Mouse (Mus musculus): ENCODE data around the gene Ccdc88b. TPM values are rescaled to one million over a fixed set of nuclear protein-coding genes. Genes with fewer than 3 reads are reported as not detected.

Gene Ccdc88b
- polyA plus RNA-seq, 2 experiments, result 1.1 to 2.3 TPM

GRCm38 (mm10) chr19:6825384-6825783, 32.6 kb downstream of the Ccdc88b start:
- H3K27me3 ChIP-seq (ENCODE audit: control insufficient read depth, insufficient read depth, low read length), result peaks cover 15% of the 10 kb centered on the region

GRCm38 (mm10) chr19:6820538-6821195, 37.3 kb downstream of the Ccdc88b start:
- no peaks in the 10 kb centered on the region for H3K27me3 ChIP-seq (ENCODE audit: control insufficient read depth, insufficient read depth, low read length)
- peaks cover 0 to 5% of the 10 kb centered on the region in 2 experiments; a peak in 1 of 4 replicates for H3K4me1 ChIP-seq (replicated peaks; ENCODE audit: control insufficient read depth in 2 of 2, insufficient read depth in 2 of 2, low read length in 1 of 2)
- no peak for DNase-seq (ENCODE audit: low read depth in 3 of 3, low spot score in 3 of 3)
- H3K9ac ChIP-seq (replicated peaks), result no peak overlapping the region
- WGBS (ENCODE audit: insufficient replicate concordance), result 69% methylated on average over 13 of the region's 13 CpGs
- no peak overlapping the region for H3K27ac ChIP-seq
- TF ChIP-seq CTCF (IDR thresholded peaks at IDR 0.05; ENCODE audit: low read depth), result no peak
- no peak for TF ChIP-seq EP300 (IDR thresholded peaks at IDR 0.05; ENCODE audit: low read depth)
- no peaks in the 10 kb centered on the region for H3K9me3 ChIP-seq (ENCODE audit: control insufficient read depth, low read length)
- ATAC-seq (ENCODE audit: insufficient read depth), result no peak
- H3K36me3 ChIP-seq (replicated peaks; ENCODE audit: control insufficient read depth, insufficient read depth, low read depth), result no peaks in the 10 kb centered on the region
- no peak overlapping the region for H3K4me3 ChIP-seq (ENCODE audit: insufficient read depth in 1 of 2, low read depth in 2 of 2, low read length in 2 of 2)
- no peak overlapping the region for H3K4me2 ChIP-seq (ENCODE audit: low read depth)

More at GRCm38 (mm10) chr19:6825384-6825783, 32.6 kb downstream of the Ccdc88b start:
- H3K27ac ChIP-seq, result no peak overlapping the region
- H3K9ac ChIP-seq (replicated peaks), result no peak overlapping the region
- TF ChIP-seq CTCF (IDR thresholded peaks at IDR 0.05; ENCODE audit: low read depth), result no peak
- TF ChIP-seq EP300 (IDR thresholded peaks at IDR 0.05; ENCODE audit: low read depth), result no peak
- no peaks in the 10 kb centered on the region for H3K9me3 ChIP-seq (ENCODE audit: control insufficient read depth, low read length)
- DNase-seq (ENCODE audit: low read depth in 3 of 3, low spot score in 3 of 3) (no peak), ATAC-seq (ENCODE audit: insufficient read depth) (no peak)
- WGBS (ENCODE audit: insufficient replicate concordance), result 64% methylated on average over 6 of the region's 6 CpGs
- H3K4me3 ChIP-seq (ENCODE audit: insufficient read depth in 1 of 2, low read depth in 2 of 2, low read length in 2 of 2), result no peak overlapping the region
- H3K4me2 ChIP-seq (ENCODE audit: low read depth), result no peak overlapping the region
- no peaks in the 10 kb centered on the region for H3K4me1 ChIP-seq (replicated peaks; ENCODE audit: control insufficient read depth in 2 of 2, insufficient read depth in 2 of 2, low read length in 1 of 2)
- H3K36me3 ChIP-seq (replicated peaks; ENCODE audit: control insufficient read depth, insufficient read depth, low read depth), result no peaks in the 10 kb centered on the region

GRCm38 (mm10) chr19:6819143-6819827, 38.7 kb downstream of the Ccdc88b start:
- no peak overlapping the region for H3K27ac ChIP-seq
- no peak overlapping the region for H3K9ac ChIP-seq (replicated peaks)
- DNase-seq (ENCODE audit: low read depth in 3 of 3, low spot score in 3 of 3), result no peak
- no peaks in the 10 kb centered on the region for H3K9me3 ChIP-seq (ENCODE audit: control insufficient read depth, low read length)
- H3K27me3 ChIP-seq (ENCODE audit: control insufficient read depth, insufficient read depth, low read length), result no peaks in the 10 kb centered on the region
- H3K4me3 ChIP-seq (ENCODE audit: insufficient read depth in 1 of 2, low read depth in 2 of 2, low read length in 2 of 2), result no peak overlapping the region
- ATAC-seq (ENCODE audit: insufficient read depth), result no peak
- H3K4me1 ChIP-seq (replicated peaks; ENCODE audit: control insufficient read depth in 2 of 2, insufficient read depth in 2 of 2, low read length in 1 of 2), result peaks cover 0 to 5% of the 10 kb centered on the region in 2 experiments; a peak in 1 of 4 replicates
- no peak overlapping the region for H3K4me2 ChIP-seq (ENCODE audit: low read depth)
- TF ChIP-seq EP300 (IDR thresholded peaks at IDR 0.05; ENCODE audit: low read depth), result no peak
- no peak for TF ChIP-seq CTCF (IDR thresholded peaks at IDR 0.05; ENCODE audit: low read depth)
- WGBS (ENCODE audit: insufficient replicate concordance), result 35% methylated on average over 10 of the region's 10 CpGs
- no peaks in the 10 kb centered on the region for H3K36me3 ChIP-seq (replicated peaks; ENCODE audit: control insufficient read depth, insufficient read depth, low read depth)

GRCm38 (mm10) chr19:6814958-6815357, 43.1 kb downstream of the Ccdc88b start:
- Histone ChIP-seq H3K9me3 (ENCODE audit: control insufficient read depth, low read length) (no peaks in the 10 kb centered on the region), H3K9ac (replicated peaks) (no peak overlapping the region), H3K4me1 (replicated peaks; ENCODE audit: control insufficient read depth in 2 of 2, insufficient read depth in 2 of 2, low read length in 1 of 2) (peaks cover 0 to 5% of the 10 kb centered on the region in 2 experiments; a peak in 1 of 4 replicates), H3K27me3 (ENCODE audit: control insufficient read depth, insufficient read depth, low read length) (no peaks in the 10 kb centered on the region), H3K4me3 (ENCODE audit: insufficient read depth in 1 of 2, low read depth in 2 of 2, low read length in 2 of 2) (no peak overlapping the region), H3K36me3 (replicated peaks; ENCODE audit: control insufficient read depth, insufficient read depth, low read depth) (no peaks in the 10 kb centered on the region), H3K27ac (no peak overlapping the region), H3K4me2 (ENCODE audit: low read depth) (no peak overlapping the region)
- TF ChIP-seq CTCF (IDR thresholded peaks at IDR 0.05; ENCODE audit: low read depth), result no peak
- TF ChIP-seq EP300 (IDR thresholded peaks at IDR 0.05; ENCODE audit: low read depth), result no peak
- ATAC-seq (ENCODE audit: insufficient read depth) (no peak), DNase-seq (ENCODE audit: low read depth in 3 of 3, low spot score in 3 of 3) (no peak)
- 65% methylated on average over 3 of the region's 3 CpGs for WGBS (ENCODE audit: insufficient replicate concordance)

- no peaks in the 10 kb centered on the region for H3K9me3 ChIP-seq (ENCODE audit: control insufficient read depth, low read length)
- H3K27me3 ChIP-seq (ENCODE audit: control insufficient read depth, insufficient read depth, low read length), result no peaks in the 10 kb centered on the region
- no peak overlapping the region for H3K9ac ChIP-seq (replicated peaks)
- WGBS (ENCODE audit: insufficient replicate concordance), result 58% methylated on average over 4 of the region's 4 CpGs
- DNase-seq (ENCODE audit: low read depth in 3 of 3, low spot score in 3 of 3) (no peak), ATAC-seq (ENCODE audit: insufficient read depth) (no peak)
- H3K4me3 ChIP-seq (ENCODE audit: insufficient read depth in 1 of 2, low read depth in 2 of 2, low read length in 2 of 2), result no peak overlapping the region
- TF ChIP-seq CTCF (IDR thresholded peaks at IDR 0.05; ENCODE audit: low read depth) (no peak), EP300 (IDR thresholded peaks at IDR 0.05; ENCODE audit: low read depth) (no peak)
- no peak overlapping the region for H3K4me2 ChIP-seq (ENCODE audit: low read depth)
- H3K4me1 ChIP-seq (replicated peaks; ENCODE audit: control insufficient read depth in 2 of 2, insufficient read depth in 2 of 2, low read length in 1 of 2), result peaks cover 0 to 5% of the 10 kb centered on the region in 2 experiments; a peak in 1 of 4 replicates
- no peak overlapping the region for H3K27ac ChIP-seq
- no peaks in the 10 kb centered on the region for H3K36me3 ChIP-seq (replicated peaks; ENCODE audit: control insufficient read depth, insufficient read depth, low read depth)
Observed at GRCm38 (mm10) chr19:6814366-6814765, 43.6 kb downstream of the Ccdc88b start.

Small RNAs within 50 kb of the gene (microRNA-seq; reads per million reads assigned to microRNA genes)
- gene Mir5046, result not detected

Other genes starting within 250 kb of the Ccdc88b start
- 3.0 and 3.1 TPM in 2 replicates for gene Rps6ka4, start 17.6 kb downstream of the Ccdc88b start, polyA plus RNA-seq (2012; rRNA removed)
- 4.3 and 5.4 TPM in 2 replicates for gene Rps6ka4, start 17.6 kb downstream of the Ccdc88b start, polyA plus RNA-seq (2014; fragmentation: Nextera tagmentation; extraction: Ambion mirVana)
- 65.7 and 69.4 TPM in 2 replicates for gene Trmt112, start 51.5 kb upstream of the Ccdc88b start, polyA plus RNA-seq (2012; rRNA removed)
- gene Trmt112, start 51.5 kb upstream of the Ccdc88b start, polyA plus RNA-seq (2014; fragmentation: Nextera tagmentation; extraction: Ambion mirVana), result 75.2 and 77.4 TPM in 2 replicates
- 41.8 and 54.9 TPM in 2 replicates for gene Prdx5, start 51.9 kb upstream of the Ccdc88b start, polyA plus RNA-seq (2012; rRNA removed)
- 78.7 and 87.2 TPM in 2 replicates for gene Prdx5, start 51.9 kb upstream of the Ccdc88b start, polyA plus RNA-seq (2014; fragmentation: Nextera tagmentation; extraction: Ambion mirVana)
- 6.2 and 6.6 TPM in 2 replicates for gene Esrra, start 63.6 kb upstream of the Ccdc88b start, polyA plus RNA-seq (2012; rRNA removed)
- gene Esrra, start 63.6 kb upstream of the Ccdc88b start, polyA plus RNA-seq (2014; fragmentation: Nextera tagmentation; extraction: Ambion mirVana), result 1.6 and 2.2 TPM in 2 replicates
- 0.13 and 0.16 TPM in 2 replicates for gene Catsperz, start 67.2 kb upstream of the Ccdc88b start, polyA plus RNA-seq (2012; rRNA removed)
- gene Catsperz, start 67.2 kb upstream of the Ccdc88b start, polyA plus RNA-seq (2014; fragmentation: Nextera tagmentation; extraction: Ambion mirVana), result 0.28 and 0.37 TPM in 2 replicates
- gene Kcnk4, start 76.3 kb upstream of the Ccdc88b start, polyA plus RNA-seq (2012; rRNA removed), result not detected in 2 replicates
- gene Kcnk4, start 76.3 kb upstream of the Ccdc88b start, polyA plus RNA-seq (2014; fragmentation: Nextera tagmentation; extraction: Ambion mirVana), result 0.05 TPM in 1 of 2 replicates, not detected in the other
- gene Bad, start 83.7 kb upstream of the Ccdc88b start, polyA plus RNA-seq (2012; rRNA removed), result 22.3 and 22.8 TPM in 2 replicates
- gene Bad, start 83.7 kb upstream of the Ccdc88b start, polyA plus RNA-seq (2014; fragmentation: Nextera tagmentation; extraction: Ambion mirVana), result 25.7 and 27.9 TPM in 2 replicates
- gene Gpr137, start 84.3 kb upstream of the Ccdc88b start, polyA plus RNA-seq (2012; rRNA removed), result 5.5 and 8.8 TPM in 2 replicates
- 4.4 and 4.5 TPM in 2 replicates for gene Gpr137, start 84.3 kb upstream of the Ccdc88b start, polyA plus RNA-seq (2014; fragmentation: Nextera tagmentation; extraction: Ambion mirVana)
- gene Ppp1r14b, start 116.8 kb upstream of the Ccdc88b start, polyA plus RNA-seq (2012; rRNA removed), result 52.2 and 69.6 TPM in 2 replicates
- 74.0 and 79.2 TPM in 2 replicates for gene Ppp1r14b, start 116.8 kb upstream of the Ccdc88b start, polyA plus RNA-seq (2014; fragmentation: Nextera tagmentation; extraction: Ambion mirVana)
- gene Plcb3, start 118.3 kb upstream of the Ccdc88b start, polyA plus RNA-seq (2012; rRNA removed), result 7.2 and 7.7 TPM in 2 replicates
- gene Plcb3, start 118.3 kb upstream of the Ccdc88b start, polyA plus RNA-seq (2014; fragmentation: Nextera tagmentation; extraction: Ambion mirVana), result 4.6 and 4.9 TPM in 2 replicates
- gene Fkbp2, start 122.3 kb upstream of the Ccdc88b start, polyA plus RNA-seq (2012; rRNA removed), result 31.7 and 46.1 TPM in 2 replicates
- gene Fkbp2, start 122.3 kb upstream of the Ccdc88b start, polyA plus RNA-seq (2014; fragmentation: Nextera tagmentation; extraction: Ambion mirVana), result 65.7 and 67.1 TPM in 2 replicates
- 7.6 and 8.0 TPM in 2 replicates for gene Vegfb, start 129.4 kb upstream of the Ccdc88b start, polyA plus RNA-seq (2012; rRNA removed)
- gene Vegfb, start 129.4 kb upstream of the Ccdc88b start, polyA plus RNA-seq (2014; fragmentation: Nextera tagmentation; extraction: Ambion mirVana), result 9.5 and 10.2 TPM in 2 replicates
- 7.8 and 8.6 TPM in 2 replicates for gene Dnajc4, start 134.4 kb upstream of the Ccdc88b start, polyA plus RNA-seq (2012; rRNA removed)
- 10.0 and 10.5 TPM in 2 replicates for gene Dnajc4, start 134.4 kb upstream of the Ccdc88b start, polyA plus RNA-seq (2014; fragmentation: Nextera tagmentation; extraction: Ambion mirVana)
- 6.8 and 7.1 TPM in 2 replicates for gene Nudt22, start 137.9 kb upstream of the Ccdc88b start, polyA plus RNA-seq (2012; rRNA removed)
- gene Nudt22, start 137.9 kb upstream of the Ccdc88b start, polyA plus RNA-seq (2014; fragmentation: Nextera tagmentation; extraction: Ambion mirVana), result 9.7 and 10.9 TPM in 2 replicates
- 1.8 and 1.9 TPM in 2 replicates for gene Trpt1, start 137.9 kb upstream of the Ccdc88b start, polyA plus RNA-seq (2012; rRNA removed)
- gene Trpt1, start 137.9 kb upstream of the Ccdc88b start, polyA plus RNA-seq (2014; fragmentation: Nextera tagmentation; extraction: Ambion mirVana), result 1.7 and 2.0 TPM in 2 replicates
- 58.1 and 58.9 TPM in 2 replicates for gene Fermt3, start 161.3 kb upstream of the Ccdc88b start, polyA plus RNA-seq (2012; rRNA removed)
- 72.2 and 78.4 TPM in 2 replicates for gene Fermt3, start 161.3 kb upstream of the Ccdc88b start, polyA plus RNA-seq (2014; fragmentation: Nextera tagmentation; extraction: Ambion mirVana)
- 56.2 and 86.2 TPM in 2 replicates for gene Stip1, start 181.8 kb upstream of the Ccdc88b start, polyA plus RNA-seq (2012; rRNA removed)
- 113 and 122 TPM in 2 replicates for gene Stip1, start 181.8 kb upstream of the Ccdc88b start, polyA plus RNA-seq (2014; fragmentation: Nextera tagmentation; extraction: Ambion mirVana)
- gene Macrod1, start 198.6 kb upstream of the Ccdc88b start, polyA plus RNA-seq (2012; rRNA removed), result 4.5 TPM in 2 replicates
- 3.7 and 5.1 TPM in 2 replicates for gene Macrod1, start 198.6 kb upstream of the Ccdc88b start, polyA plus RNA-seq (2014; fragmentation: Nextera tagmentation; extraction: Ambion mirVana)
- gene Flrt1, start 247.5 kb upstream of the Ccdc88b start, polyA plus RNA-seq (2012; rRNA removed), result 0.01 and 0.02 TPM in 2 replicates
- gene Flrt1, start 247.5 kb upstream of the Ccdc88b start, polyA plus RNA-seq (2014; fragmentation: Nextera tagmentation; extraction: Ambion mirVana), result 0.08 and 0.09 TPM in 2 replicates